Mouse (Mus musculus) CD8-positive naive resting alpha-beta T cell, adult 57 days (primary cell): ENCODE measurements around the gene Gal3st4. TPM values are rescaled to one million over a fixed set of nuclear protein-coding genes. Genes with fewer than 3 reads are reported as not detected.

Experiments
- total RNA-seq: library from RNA; stranded (reverse); gene quantifications from one replicate; pipeline ENCODE4 v1.2.4, GENCODE M21; 2023

Gene Gal3st4
- not detected for total RNA-seq

GRCm38 (mm10) chr5:138272409-138272923 is at the start of gene Gal3st4:
Gene Gal3st4, minus strand, starts transcription at chr5:138272840.

GRCm38 (mm10) chr5:138279585-138280424 is 7.2 kb upstream of the Gal3st4 start, which contains the start of the genes Gm43720, Gpc2 and Stag3:
Gene Gm43720, minus strand, starts transcription at chr5:138279958.
Gene Gpc2, minus strand, starts transcription at chr5:138280005.
Gene Stag3, plus strand, starts transcription at chr5:138280240.

GRCm38 (mm10) chr5:138263260-138264206 is 9.1 kb downstream of the Gal3st4 start, which contains the start of gene BC037034:
Gene BC037034, minus strand, starts transcription at chr5:138264033.

GRCm38 (mm10) chr5:138255353-138256093 is 17.1 kb downstream of the Gal3st4 start, which contains the start of gene Lamtor4:
Gene Lamtor4, plus strand, starts transcription at chr5:138255482.

GRCm38 (mm10) chr5:138225700-138226099 is 46.9 kb downstream of the Gal3st4 start, which contains the start of gene Nxpe5:
Gene Nxpe5, plus strand, starts transcription at chr5:138225898.

Other genes with a start within 250 kb of the Gal3st4 start
- gene Smok3c, start 219.6 kb downstream of the Gal3st4 start, total RNA-seq = not detected
- gene Zkscan1, start 187.8 kb downstream of the Gal3st4 start, total RNA-seq = 23.5 TPM
- 13.4 TPM for gene Zscan21, start 155.9 kb downstream of the Gal3st4 start, total RNA-seq
- gene Zfp113, start 117.1 kb downstream of the Gal3st4 start, total RNA-seq = 13.9 TPM
- gene Cops6, start 111.8 kb downstream of the Gal3st4 start, total RNA-seq = 54.0 TPM
- gene Ap4m1, start 100.8 kb downstream of the Gal3st4 start, total RNA-seq = 26.7 TPM
- gene Mcm7, start 100.4 kb downstream of the Gal3st4 start, total RNA-seq = 74.2 TPM
- gene Taf6, start 85.4 kb downstream of the Gal3st4 start, total RNA-seq = 29.3 TPM
- gene Cnpy4, start 85.4 kb downstream of the Gal3st4 start, total RNA-seq = 21.0 TPM
- 0.67 TPM for gene Mblac1, start 78.5 kb downstream of the Gal3st4 start, total RNA-seq
- gene Nxpe5, start 46.9 kb downstream of the Gal3st4 start, total RNA-seq = not detected
- 24.8 TPM for gene Lamtor4, start 17.4 kb downstream of the Gal3st4 start, total RNA-seq
- gene BC037034, start 8.8 kb downstream of the Gal3st4 start, total RNA-seq = 53.1 TPM
- not detected for gene Gm43720, start 7.1 kb upstream of the Gal3st4 start, total RNA-seq
- gene Gpc2, start 7.2 kb upstream of the Gal3st4 start, total RNA-seq = 0.86 TPM
- gene Stag3, start 7.4 kb upstream of the Gal3st4 start, total RNA-seq = not detected
- not detected for gene Pvrig, start 69.1 kb upstream of the Gal3st4 start, total RNA-seq
- gene Zfp157, start 168.6 kb upstream of the Gal3st4 start, total RNA-seq = 12.3 TPM